Mouse (Mus musculus): ENCODE measurements around the gene Tor1aip2. TPM values are rescaled to one million over a fixed set of nuclear protein-coding genes. Genes with fewer than 3 reads are reported as not detected.

The Tor1aip2 gene
- polyA plus RNA-seq, 1 experiment from 2014 or later, result 58.1 TPM

GRCm38 (mm10) chr1:156009003-156009402, 26.2 kb upstream of the Tor1aip2 start:
- WGBS, result 96% methylated on average over 1 of the region's 1 CpGs
- no peaks in the 10 kb centered on the region for H3K9me3 ChIP-seq (replicated peaks; ENCODE audit: control insufficient read depth, low read length, poor library complexity, severe bottlenecking)
- H3K4me2 ChIP-seq (ENCODE audit: low read length), result no peak overlapping the region
- peaks cover 16% of the 10 kb centered on the region for H3K36me3 ChIP-seq (ENCODE audit: control insufficient read depth, insufficient read depth, low read length)
- no peak for ATAC-seq
- H3K27ac ChIP-seq (ENCODE audit: low read length), result no peak overlapping the region
- H3K27me3 ChIP-seq (ENCODE audit: control insufficient read depth, insufficient read depth, low read depth, low read length), result no peaks in the 10 kb centered on the region
- no peak overlapping the region for H3K4me3 ChIP-seq (ENCODE audit: low read depth, low read length)
- H3K9ac ChIP-seq (ENCODE audit: low read depth, low read length), result no peak overlapping the region
- H3K4me1 ChIP-seq (ENCODE audit: control insufficient read depth, insufficient read depth, low read length), result no peaks in the 10 kb centered on the region

- H3K9me3 ChIP-seq (replicated peaks; ENCODE audit: control insufficient read depth, low read length, poor library complexity, severe bottlenecking), result no peaks in the 10 kb centered on the region
- no peak overlapping the region for H3K9ac ChIP-seq (ENCODE audit: low read depth, low read length)
- WGBS, result 100% methylated on average over 1 of the region's 1 CpGs
- no peak overlapping the region for H3K27ac ChIP-seq (ENCODE audit: low read length)
- H3K4me2 ChIP-seq (ENCODE audit: low read length), result no peak overlapping the region
- peaks cover 13% of the 10 kb centered on the region for H3K36me3 ChIP-seq (ENCODE audit: control insufficient read depth, insufficient read depth, low read length)
- no peak for ATAC-seq
- H3K27me3 ChIP-seq (ENCODE audit: control insufficient read depth, insufficient read depth, low read depth, low read length), result no peaks in the 10 kb centered on the region
- H3K4me3 ChIP-seq (ENCODE audit: low read depth, low read length), result no peak overlapping the region
- no peaks in the 10 kb centered on the region for H3K4me1 ChIP-seq (ENCODE audit: control insufficient read depth, insufficient read depth, low read length)
These were observed 15.4 kb upstream of the Tor1aip2 start for GRCm38 (mm10) chr1:156019800-156020199.

- Histone ChIP-seq H3K36me3 (ENCODE audit: control insufficient read depth, insufficient read depth, low read length) (peaks cover 11% of the 10 kb centered on the region), H3K27me3 (ENCODE audit: control insufficient read depth, insufficient read depth, low read depth, low read length) (no peaks in the 10 kb centered on the region), H3K4me3 (ENCODE audit: low read depth, low read length) (no peak overlapping the region), H3K4me1 (ENCODE audit: control insufficient read depth, insufficient read depth, low read length) (no peaks in the 10 kb centered on the region), H3K27ac (ENCODE audit: low read length) (no peak overlapping the region), H3K9ac (ENCODE audit: low read depth, low read length) (no peak overlapping the region), H3K9me3 (replicated peaks; ENCODE audit: control insufficient read depth, low read length, poor library complexity, severe bottlenecking) (no peaks in the 10 kb centered on the region), H3K4me2 (ENCODE audit: low read length) (no peak overlapping the region)
- no peak for ATAC-seq
- 97% methylated on average over 1 of the region's 1 CpGs for WGBS
These were observed 14.8 kb upstream of the Tor1aip2 start for GRCm38 (mm10) chr1:156020402-156020801.

GRCm38 (mm10) chr1:156024831-156025503, 10.2 kb upstream of the Tor1aip2 start:
- H3K27ac ChIP-seq (ENCODE audit: low read length), result no peak overlapping the region
- ATAC-seq, result no peak
- peaks cover 8% of the 10 kb centered on the region; the same call in 1 of the 2 replicates for H3K36me3 ChIP-seq (ENCODE audit: control insufficient read depth, insufficient read depth, low read length)
- H3K4me1 ChIP-seq (ENCODE audit: control insufficient read depth, insufficient read depth, low read length), result no peaks in the 10 kb centered on the region
- H3K9ac ChIP-seq (ENCODE audit: low read depth, low read length), result no peak overlapping the region
- WGBS, result 91% methylated on average over 8 of the region's 8 CpGs
- no peaks in the 10 kb centered on the region for H3K27me3 ChIP-seq (ENCODE audit: control insufficient read depth, insufficient read depth, low read depth, low read length)
- no peak overlapping the region for H3K4me3 ChIP-seq (ENCODE audit: low read depth, low read length)
- H3K4me2 ChIP-seq (ENCODE audit: low read length), result no peak overlapping the region
- no peaks in the 10 kb centered on the region for H3K9me3 ChIP-seq (replicated peaks; ENCODE audit: control insufficient read depth, low read length, poor library complexity, severe bottlenecking)

- H3K4me1 ChIP-seq (ENCODE audit: control insufficient read depth, insufficient read depth, low read length), result no peaks in the 10 kb centered on the region
- no peak overlapping the region for H3K4me2 ChIP-seq (ENCODE audit: low read length)
- H3K4me3 ChIP-seq (ENCODE audit: low read depth, low read length), result no peak overlapping the region
- WGBS, result 90% methylated on average over 3 of the region's 3 CpGs
- no peak for ATAC-seq
- no peaks in the 10 kb centered on the region for H3K27me3 ChIP-seq (ENCODE audit: control insufficient read depth, insufficient read depth, low read depth, low read length)
- no peak overlapping the region for H3K9ac ChIP-seq (ENCODE audit: low read depth, low read length)
- peaks cover 20% of the 10 kb centered on the region for H3K36me3 ChIP-seq (ENCODE audit: control insufficient read depth, insufficient read depth, low read length)
- no peak overlapping the region for H3K27ac ChIP-seq (ENCODE audit: low read length)
- H3K9me3 ChIP-seq (replicated peaks; ENCODE audit: control insufficient read depth, low read length, poor library complexity, severe bottlenecking), result no peaks in the 10 kb centered on the region
These were observed 7.4 kb upstream of the Tor1aip2 start for GRCm38 (mm10) chr1:156027849-156028248.

- H3K4me2 ChIP-seq (ENCODE audit: low read length), result no peak overlapping the region
- no peaks in the 10 kb centered on the region for H3K9me3 ChIP-seq (replicated peaks; ENCODE audit: control insufficient read depth, low read length, poor library complexity, severe bottlenecking)
- H3K27me3 ChIP-seq (ENCODE audit: control insufficient read depth, insufficient read depth, low read depth, low read length), result no peaks in the 10 kb centered on the region
- no peak overlapping the region for H3K9ac ChIP-seq (ENCODE audit: low read depth, low read length)
- WGBS, result 94% methylated on average over 4 of the region's 4 CpGs
- no peak for ATAC-seq
- H3K4me3 ChIP-seq (ENCODE audit: low read depth, low read length), result no peak overlapping the region
- peaks cover 25% of the 10 kb centered on the region for H3K36me3 ChIP-seq (ENCODE audit: control insufficient read depth, insufficient read depth, low read length)
- H3K4me1 ChIP-seq (ENCODE audit: control insufficient read depth, insufficient read depth, low read length), result no peaks in the 10 kb centered on the region
- no peak overlapping the region for H3K27ac ChIP-seq (ENCODE audit: low read length)
These were observed 6.7 kb upstream of the Tor1aip2 start for GRCm38 (mm10) chr1:156028340-156028975.

GRCm38 (mm10) chr1:156033921-156034320, 1.3 kb upstream of the Tor1aip2 start:
- H3K27me3 ChIP-seq (ENCODE audit: control insufficient read depth, insufficient read depth, low read depth, low read length), result no peaks in the 10 kb centered on the region
- no peaks in the 10 kb centered on the region for H3K9me3 ChIP-seq (replicated peaks; ENCODE audit: control insufficient read depth, low read length, poor library complexity, severe bottlenecking)
- ATAC-seq, result no peak
- H3K4me1 ChIP-seq (ENCODE audit: control insufficient read depth, insufficient read depth, low read length), result peaks cover 11% of the 10 kb centered on the region
- peaks cover 23% of the 10 kb centered on the region for H3K36me3 ChIP-seq (ENCODE audit: control insufficient read depth, insufficient read depth, low read length)
- H3K27ac ChIP-seq (ENCODE audit: low read length), result no peak overlapping the region
- WGBS, result 97% methylated on average over 7 of the region's 7 CpGs
- H3K9ac ChIP-seq (ENCODE audit: low read depth, low read length), result no peak overlapping the region
- no peak overlapping the region for H3K4me2 ChIP-seq (ENCODE audit: low read length)
- H3K4me3 ChIP-seq (ENCODE audit: low read depth, low read length), result no peak overlapping the region

- Histone ChIP-seq H3K36me3 (ENCODE audit: control insufficient read depth, insufficient read depth, low read length) (peaks cover 19% of the 10 kb centered on the region), H3K9me3 (replicated peaks; ENCODE audit: control insufficient read depth, low read length, poor library complexity, severe bottlenecking) (no peaks in the 10 kb centered on the region), H3K4me1 (ENCODE audit: control insufficient read depth, insufficient read depth, low read length) (peaks cover 11% of the 10 kb centered on the region), H3K9ac (ENCODE audit: low read depth, low read length) (peak overlapping the region; percentile 91; the same call in 1 of the 2 replicates), H3K4me2 (ENCODE audit: low read length) (peak overlapping the region; percentile 71), H3K4me3 (ENCODE audit: low read depth, low read length) (peak overlapping the region; percentile 80), H3K27ac (ENCODE audit: low read length) (no peak overlapping the region), H3K27me3 (ENCODE audit: control insufficient read depth, insufficient read depth, low read depth, low read length) (no peaks in the 10 kb centered on the region)
- 27% methylated on average over 1 of the region's 1 CpGs for WGBS
- no peak for ATAC-seq
These were observed 542 bp upstream of the Tor1aip2 start for GRCm38 (mm10) chr1:156034661-156035060.

- Histone ChIP-seq H3K27ac (ENCODE audit: low read length) (peak within 1 kb of the TSS; percentile 99), H3K4me1 (ENCODE audit: control insufficient read depth, insufficient read depth, low read length) (peaks cover 13% of the 10 kb centered on the region), H3K27me3 (ENCODE audit: control insufficient read depth, insufficient read depth, low read depth, low read length) (no peaks in the 10 kb centered on the region), H3K9ac (ENCODE audit: low read depth, low read length) (peak within 1 kb of the TSS; percentile 92), H3K4me3 (ENCODE audit: low read depth, low read length) (peak within 1 kb of the TSS; percentile 80), H3K4me2 (ENCODE audit: low read length) (peak within 1 kb of the TSS; percentile 71), H3K9me3 (replicated peaks; ENCODE audit: control insufficient read depth, low read length, poor library complexity, severe bottlenecking) (no peaks in the 10 kb centered on the region), H3K36me3 (ENCODE audit: control insufficient read depth, insufficient read depth, low read length) (peaks cover 13% of the 10 kb centered on the region)
- ATAC-seq, result peak; percentile 96
- under 1% methylated on average over 59 of the region's 59 CpGs for whole genome bisulfite sequencing
These were observed 931 bp downstream of the Tor1aip2 start, which contains the start of gene Tor1aip1 for GRCm38 (mm10) chr1:156035930-156036737. Tor1aip1 (minus strand) TSS chr1:156036480.

All from midbrain, embryonic 16.5 days (tissue).